14 mouse cellular contexts compared by ENCODE assay signal in the genomic region with DNA sequence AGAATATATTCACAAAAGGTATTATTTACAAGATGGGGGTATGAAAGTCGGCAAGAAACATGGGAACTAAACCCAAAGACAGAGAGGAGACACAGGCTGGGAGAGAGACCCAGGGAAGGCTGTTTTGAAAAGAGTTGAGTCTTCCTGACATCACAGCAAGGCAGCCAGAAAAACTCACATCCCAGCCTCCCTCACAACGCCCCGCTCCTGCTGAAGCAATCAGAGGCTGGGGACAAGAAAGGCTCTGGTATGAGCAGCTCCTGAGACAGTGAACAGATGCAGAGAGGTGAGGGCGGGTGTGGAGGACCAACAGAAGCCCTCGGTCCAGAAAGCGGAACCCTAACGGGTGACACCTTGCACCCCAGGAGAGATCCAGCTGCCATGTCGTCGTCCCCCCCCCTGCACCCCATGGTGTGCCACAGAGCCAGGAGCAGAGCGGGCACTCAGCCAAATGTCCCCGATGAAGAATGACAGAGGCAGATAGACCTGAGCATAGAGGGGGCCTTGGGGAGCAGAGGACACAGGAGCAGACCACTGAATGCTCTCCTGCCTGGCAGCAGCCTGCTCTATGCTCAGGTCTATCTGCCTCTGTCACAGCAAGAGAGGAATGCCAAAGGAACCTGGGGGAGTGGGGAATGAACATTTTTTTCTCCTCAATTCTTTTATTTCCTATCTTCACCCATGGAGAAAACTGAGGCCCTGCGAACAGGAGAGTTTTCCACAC. TPM values are rescaled to one million over a fixed set of nuclear protein-coding genes. Genes with fewer than 3 reads are reported as not detected.
DNase-seq lines count a peak whose midpoint lies in the region; ATAC-seq lines count a peak whose summit lies in the region.
"Had no signal": no experiment of that assay in that cellular context is flagged by ENCODE, and none has a peak within 500 bp of the region (broad histone marks: within the 10 kb centered on the region; RNA-seq: fewer than 3 reads in every experiment).

No protein-coding gene starts in this region.

- ATAC-seq in limb, embryonic 12.5 days (ENCODE audit: insufficient number of reproducible peaks, insufficient read depth, low FRiP score, low TSS enrichment, low read depth): no peak
- 0 out of 2 replicates have a peak, but pooled peaks have one; percentile 43 for ATAC-seq in embryonic facial prominence, embryonic 15.5 days (ENCODE audit: insufficient number of reproducible peaks, low FRiP score, low TSS enrichment, low read depth)
- ATAC-seq in hindbrain, embryonic 15.5 days (ENCODE audit: low FRiP score, low read depth): peak; percentile 40; the same call in 1 of the 2 replicates
- ATAC-seq in neural tube, embryonic 13.5 days (ENCODE audit: low read depth): 0 out of 2 replicates have a peak, but pooled peaks have one; percentile 20
- ATAC-seq: CD4-positive, CD25-positive, alpha-beta regulatory T cell, adult 4 months had no signal

- H3K36me3 ChIP-seq in limb, embryonic 12.5 days: no peaks in the 10 kb centered on the region
- H3K36me3 ChIP-seq in limb, embryonic 10.5 days: no peaks in the 10 kb centered on the region
- H3K36me3 ChIP-seq in embryonic facial prominence, embryonic 15.5 days: no peaks in the 10 kb centered on the region
- no peaks in the 10 kb centered on the region for H3K36me3 ChIP-seq in hindbrain, embryonic 15.5 days
- no peaks in the 10 kb centered on the region for H3K36me3 ChIP-seq in neural tube, embryonic 13.5 days

- H3K9me3 ChIP-seq in limb, embryonic 12.5 days: no peaks in the 10 kb centered on the region
- no peaks in the 10 kb centered on the region for H3K9me3 ChIP-seq in limb, embryonic 10.5 days (replicated peaks)
- no peaks in the 10 kb centered on the region for H3K9me3 ChIP-seq in embryonic facial prominence, embryonic 15.5 days (replicated peaks)
- no peaks in the 10 kb centered on the region for H3K9me3 ChIP-seq in hindbrain, embryonic 15.5 days
- H3K9me3 ChIP-seq in neural tube, embryonic 13.5 days: no peaks in the 10 kb centered on the region

- peaks cover 7% of the 10 kb centered on the region; the same call in 1 of the 2 replicates for H3K4me1 ChIP-seq in limb, embryonic 12.5 days (replicated peaks)
- H3K4me1 ChIP-seq in limb, embryonic 10.5 days: peaks cover 6% of the 10 kb centered on the region; the same call in 1 of the 2 replicates
- H3K4me1 ChIP-seq in embryonic facial prominence, embryonic 15.5 days: peaks cover 7% of the 10 kb centered on the region
- H3K4me1 ChIP-seq in hindbrain, embryonic 15.5 days (replicated peaks): peaks cover 19% of the 10 kb centered on the region
- peaks cover 28% of the 10 kb centered on the region for H3K4me1 ChIP-seq in neural tube, embryonic 13.5 days (replicated peaks)

- 73% methylated on average over 12 of the region's 12 CpGs for WGBS in limb, embryonic 12.5 days
- 68% methylated on average over 12 of the region's 12 CpGs for WGBS in limb, embryonic 10.5 days
- 69% methylated on average over 12 of the region's 12 CpGs for WGBS in embryonic facial prominence, embryonic 15.5 days
- 49% methylated on average over 12 of the region's 12 CpGs for WGBS in hindbrain, embryonic 15.5 days
- 57% methylated on average over 12 of the region's 12 CpGs for WGBS in neural tube, embryonic 13.5 days

- no peaks in the 10 kb centered on the region for H3K27me3 ChIP-seq in limb, embryonic 12.5 days
- H3K27me3 ChIP-seq in limb, embryonic 10.5 days (ENCODE audit: low read depth, poor library complexity, severe bottlenecking): no peaks in the 10 kb centered on the region
- H3K27me3 ChIP-seq in embryonic facial prominence, embryonic 15.5 days: no peaks in the 10 kb centered on the region
- H3K27me3 ChIP-seq in hindbrain, embryonic 15.5 days: no peaks in the 10 kb centered on the region
- H3K27me3 ChIP-seq in neural tube, embryonic 13.5 days: no peaks in the 10 kb centered on the region

- H3K27ac ChIP-seq in limb, embryonic 12.5 days: peak overlapping the region; percentile 59
- no peak overlapping the region for H3K27ac ChIP-seq in limb, embryonic 10.5 days
- peak overlapping the region; percentile 51; the same call in 1 of the 2 replicates for H3K27ac ChIP-seq in embryonic facial prominence, embryonic 15.5 days (replicated peaks)
- H3K27ac ChIP-seq in hindbrain, embryonic 15.5 days (replicated peaks): peak overlapping the region; percentile 62
- H3K27ac ChIP-seq in neural tube, embryonic 13.5 days (replicated peaks): peak overlapping the region; percentile 90
- H3K27ac ChIP-seq: layer of hippocampus, adult 2 months had no signal

- no peak overlapping the region for H3K4me2 ChIP-seq in limb, embryonic 12.5 days
- H3K4me2 ChIP-seq in embryonic facial prominence, embryonic 15.5 days (replicated peaks): no peak overlapping the region
- H3K4me2 ChIP-seq in hindbrain, embryonic 15.5 days: no peak overlapping the region
- H3K4me2 ChIP-seq in neural tube, embryonic 13.5 days: no peak overlapping the region

- DNase-seq in limb, embryonic 10.5 days (ENCODE audit: low spot score): no peak
- no peak for DNase-seq in frontal cortex, postnatal 10 days (ENCODE audit: low spot score in 2 of 2)
- no peak for DNase-seq in lung, postnatal 36 days
- DNase-seq: cerebellum, adult 18-20 months; heart, postnatal 14 days; kidney, adult 8-10 months; right cerebral cortex, postnatal 25 days; thymus, postnatal 25 days had no signal

- no peak overlapping the region for H3K9ac ChIP-seq in limb, embryonic 12.5 days (replicated peaks)
- no peak overlapping the region for H3K9ac ChIP-seq in embryonic facial prominence, embryonic 15.5 days
- 0 out of 2 replicates have a peak overlapping the region, but pooled peaks have one; percentile 5 for H3K9ac ChIP-seq in hindbrain, embryonic 15.5 days
- H3K9ac ChIP-seq in neural tube, embryonic 13.5 days: peak overlapping the region; percentile 51

- no peak overlapping the region for H3K4me3 ChIP-seq in limb, embryonic 12.5 days (replicated peaks)
- H3K4me3 ChIP-seq in limb, embryonic 10.5 days: no peak overlapping the region
- no peak overlapping the region for H3K4me3 ChIP-seq in embryonic facial prominence, embryonic 15.5 days (replicated peaks)
- no peak overlapping the region for H3K4me3 ChIP-seq in hindbrain, embryonic 15.5 days
- H3K4me3 ChIP-seq in neural tube, embryonic 13.5 days: no peak overlapping the region
- H3K4me3 ChIP-seq: layer of hippocampus, adult 2 months had no signal

RNA-seq across cellular contexts. Expression of gene Mc3r, which starts 22.8 kb away (rescaled TPM):
- not detected in 2 replicates for polyA plus RNA-seq in limb, embryonic 12.5 days (2016; fragmentation: Nextera tagmentation; extraction: Ambion mirVana)
- polyA plus RNA-seq in limb, embryonic 10.5 days (2016; fragmentation: Nextera tagmentation; extraction: Ambion mirVana): not detected in 2 replicates
- 0.30 TPM in 1 of 2 replicates, not detected in the other for polyA plus RNA-seq in embryonic facial prominence, embryonic 15.5 days (2015; fragmentation: Nextera tagmentation; extraction: Ambion mirVana)
- 0.08 and 0.21 TPM in 2 replicates for polyA plus RNA-seq in hindbrain, embryonic 15.5 days (2015; fragmentation: Nextera tagmentation; extraction: Ambion mirVana)
- 0.21 TPM in 1 of 2 replicates, not detected in the other for polyA plus RNA-seq in neural tube, embryonic 13.5 days (2015; fragmentation: Nextera tagmentation; extraction: Ambion mirVana)
- polyA plus RNA-seq: CD4-positive, CD25-positive, alpha-beta regulatory T cell, adult 4 months had no signal

Comparison
In these comparisons a context has a peak if more than half of its experiments do, and no peak if none do; other contexts are left out.
1. H3K9ac ChIP-seq: peak in hindbrain, embryonic 15.5 days (single experiment) and neural tube, embryonic 13.5 days (single experiment); none in limb, embryonic 12.5 days (single experiment) and embryonic facial prominence, embryonic 15.5 days (single experiment).